Mouse (Mus musculus): ENCODE data around the gene Zfp292. TPM values are rescaled to one million over a fixed set of nuclear protein-coding genes. Genes with fewer than 3 reads are reported as not detected.

Gene Zfp292
- total and polyA plus RNA-seq, 3 experiments, result 9.8 to 19.4 (median 16.8) TPM

DNA sequence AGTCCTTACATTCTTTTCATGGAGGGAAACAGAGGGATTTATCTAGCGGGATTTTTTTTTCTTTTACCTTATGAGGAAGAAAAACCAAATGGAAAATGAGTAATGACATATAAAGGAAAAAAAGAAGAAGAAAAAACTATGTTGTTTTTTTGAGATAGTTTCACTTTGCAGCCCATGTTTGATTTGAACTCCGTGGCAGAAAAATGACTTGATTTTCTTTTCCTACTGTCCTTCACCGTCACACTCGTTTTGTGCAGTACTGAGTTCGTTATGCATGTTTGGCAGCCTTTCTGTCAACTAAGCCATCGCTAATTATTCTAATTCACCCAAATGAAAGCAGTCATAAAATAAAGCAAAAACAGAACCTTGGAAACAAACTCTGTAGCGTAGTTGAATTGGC, 4.5 kb upstream of the Zfp292 start:
- H3K36me3 ChIP-seq (ENCODE audit: control insufficient read depth in 1 of 2, insufficient read depth in 2 of 2, low read length in 2 of 2), result peaks cover 0 to 21% of the 10 kb centered on the region in 2 experiments; a peak in 2 of 4 replicates
- H3K9me3 ChIP-seq (replicated peaks; ENCODE audit: insufficient read depth, low read length), result no peaks in the 10 kb centered on the region
- no peaks in the 10 kb centered on the region; a peak in 1 of 4 replicates for H3K27me3 ChIP-seq (ENCODE audit: control insufficient read depth in 1 of 2, insufficient read depth in 2 of 2, low read length in 2 of 2)
- H3K27ac ChIP-seq (ENCODE audit: control insufficient read depth, low read depth, low read length), result peak overlapping the region; percentile 91
- peak overlapping the region; percentile 60 to 77 for H3K4me3 ChIP-seq (ENCODE audit: control insufficient read depth in 1 of 2, insufficient read depth in 1 of 2, low read depth in 2 of 2, low read length in 2 of 2)
- H3K4me1 ChIP-seq (ENCODE audit: control insufficient read depth in 1 of 2, insufficient read depth in 2 of 2, low read length in 2 of 2), result peaks cover 10 to 18% of the 10 kb centered on the region in 2 experiments
- peak; percentile 42 for DNase-seq (ENCODE audit: low read depth, low spot score)
- peak overlapping the region; percentile 99 for H3K9ac ChIP-seq (ENCODE audit: control insufficient read depth, low read depth, low read length, poor library complexity, severe bottlenecking)
- no peak for TF ChIP-seq HCFC1 (IDR thresholded peaks at IDR 0.05; ENCODE audit: low read depth, low read length)
- 0 out of 2 replicates have a peak, but pooled peaks have one; percentile 37 for TF ChIP-seq CHD1 (IDR thresholded peaks at IDR 0.05; ENCODE audit: low read depth, low read length)
- peaks cover 16% of the 10 kb centered on the region for H3K79me2 ChIP-seq (ENCODE audit: control insufficient read depth, insufficient read depth, low read length, poor library complexity)

DNA sequence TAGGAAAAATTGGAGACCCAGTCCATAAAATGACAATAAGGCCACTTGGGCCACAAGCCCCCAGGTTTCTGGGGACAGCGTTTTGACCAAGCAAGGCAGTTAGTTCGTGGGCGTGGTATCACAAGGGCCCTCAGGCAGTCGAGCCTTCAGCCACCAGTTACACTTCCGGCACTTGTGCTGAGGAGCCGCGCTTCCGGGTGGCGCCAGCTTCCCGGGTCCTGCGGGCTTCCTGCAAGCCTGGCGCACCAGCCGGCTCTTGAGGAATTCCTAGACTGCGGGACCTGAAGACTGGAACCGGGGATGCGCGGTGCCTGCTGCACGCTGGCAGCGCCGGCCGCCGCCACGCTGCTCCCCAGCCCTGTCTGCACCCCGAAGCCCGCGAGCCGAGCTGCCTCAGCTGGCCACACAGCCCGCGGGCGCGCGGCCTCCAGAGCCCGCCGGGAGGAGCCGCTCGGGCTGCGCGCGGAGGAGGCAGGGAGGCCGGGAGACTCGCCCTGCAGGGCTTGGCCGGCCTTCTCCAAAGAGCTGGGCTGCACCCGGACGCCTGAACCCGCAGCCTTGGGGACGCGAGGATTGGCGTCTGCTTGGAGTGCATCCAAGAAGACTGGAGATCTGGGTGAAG, 3.8 kb upstream of the Zfp292 start:
- Histone ChIP-seq H3K4me3 (ENCODE audit: control insufficient read depth in 1 of 2, insufficient read depth in 1 of 2, low read depth in 2 of 2, low read length in 2 of 2) (peak overlapping the region; percentile 60 to 77), H3K36me3 (ENCODE audit: control insufficient read depth in 1 of 2, insufficient read depth in 2 of 2, low read length in 2 of 2) (peaks cover 0 to 24% of the 10 kb centered on the region in 2 experiments; a peak in 2 of 4 replicates), H3K79me2 (ENCODE audit: control insufficient read depth, insufficient read depth, low read length, poor library complexity) (peaks cover 23% of the 10 kb centered on the region), H3K9ac (ENCODE audit: control insufficient read depth, low read depth, low read length, poor library complexity, severe bottlenecking) (peak overlapping the region; percentile 99), H3K9me3 (replicated peaks; ENCODE audit: insufficient read depth, low read length) (no peaks in the 10 kb centered on the region), H3K4me1 (ENCODE audit: control insufficient read depth in 1 of 2, insufficient read depth in 2 of 2, low read length in 2 of 2) (peaks cover 10 to 18% of the 10 kb centered on the region in 2 experiments), H3K27me3 (ENCODE audit: control insufficient read depth in 1 of 2, insufficient read depth in 2 of 2, low read length in 2 of 2) (no peaks in the 10 kb centered on the region; a peak in 1 of 4 replicates), H3K27ac (ENCODE audit: control insufficient read depth, low read depth, low read length) (peak overlapping the region; percentile 91)
- TF ChIP-seq SIN3A (IDR thresholded peaks at IDR 0.05; ENCODE audit: low read length) (peak; percentile 68; the same call in 1 of the 2 replicates), POLR2AphosphoS5 (IDR thresholded peaks at IDR 0.05; ENCODE audit: borderline replicate concordance, low read depth, low read length) (no peak), ZNF384 (IDR thresholded peaks at IDR 0.05; ENCODE audit: low read depth, low read length) (no peak), BHLHE40 (IDR thresholded peaks at IDR 0.05; ENCODE audit: borderline replicate concordance, low read depth, low read length) (no peak), MYC (IDR thresholded peaks at IDR 0.05; ENCODE audit: low read depth, low read length) (no peak), POLR2A (IDR thresholded peaks at IDR 0.05; ENCODE audit: control insufficient read depth in 1 of 2, insufficient read depth in 1 of 2, low read depth in 1 of 2, low read length in 2 of 2, poor library complexity in 1 of 2) (peak in 1 of 2 experiments; percentile 93; a peak in 3 of 4 replicates), ZMIZ1 (IDR thresholded peaks at IDR 0.05; ENCODE audit: low read depth, low read length) (peak; percentile 69), CHD2 (IDR thresholded peaks at IDR 0.05; ENCODE audit: low read length) (no peak), HCFC1 (IDR thresholded peaks at IDR 0.05; ENCODE audit: low read depth, low read length) (peak; percentile 77), NRF1 (IDR thresholded peaks at IDR 0.05; ENCODE audit: insufficient read depth, low read depth, low read length, poor library complexity, severe bottlenecking) (no peak), EP300 (IDR thresholded peaks at IDR 0.05; ENCODE audit: low read depth in 1 of 2, low read length in 2 of 2) (no peak; a peak in 1 of 4 replicates), ZKSCAN1 (IDR thresholded peaks at IDR 0.05; ENCODE audit: low read depth, low read length) (no peak), MAZ (IDR thresholded peaks at IDR 0.05; ENCODE audit: low read depth, low read length) (no peak), MYB (IDR thresholded peaks at IDR 0.05; ENCODE audit: low read depth, low read length) (peak; percentile 61; the same call in 1 of the 2 replicates), TBP (IDR thresholded peaks at IDR 0.05; ENCODE audit: low read depth, low read length) (peak; percentile 97), UBTF (IDR thresholded peaks at IDR 0.05; ENCODE audit: borderline replicate concordance, insufficient read depth, low read depth, low read length) (peak; percentile 89), ELF1 (IDR thresholded peaks at IDR 0.05; ENCODE audit: low read depth, low read length) (peak; percentile 95), NELFE (IDR thresholded peaks at IDR 0.05; ENCODE audit: low read depth, low read length) (peak; percentile 80), USF1 (IDR thresholded peaks at IDR 0.05; ENCODE audit: low read depth, low read length) (0 out of 2 replicates have a peak, but pooled peaks have one; percentile 44), RAD21 (IDR thresholded peaks at IDR 0.05; ENCODE audit: low read depth, low read length) (no peak), TCF12 (IDR thresholded peaks at IDR 0.05; ENCODE audit: low read depth, low read length) (peak; percentile 93)
- peak; percentile 93 for DNase-seq (ENCODE audit: low read depth, low spot score)
